Mouse (Mus musculus): ENCODE results near the gene A030005K14Rik.

A030005K14Rik gene

DNA sequence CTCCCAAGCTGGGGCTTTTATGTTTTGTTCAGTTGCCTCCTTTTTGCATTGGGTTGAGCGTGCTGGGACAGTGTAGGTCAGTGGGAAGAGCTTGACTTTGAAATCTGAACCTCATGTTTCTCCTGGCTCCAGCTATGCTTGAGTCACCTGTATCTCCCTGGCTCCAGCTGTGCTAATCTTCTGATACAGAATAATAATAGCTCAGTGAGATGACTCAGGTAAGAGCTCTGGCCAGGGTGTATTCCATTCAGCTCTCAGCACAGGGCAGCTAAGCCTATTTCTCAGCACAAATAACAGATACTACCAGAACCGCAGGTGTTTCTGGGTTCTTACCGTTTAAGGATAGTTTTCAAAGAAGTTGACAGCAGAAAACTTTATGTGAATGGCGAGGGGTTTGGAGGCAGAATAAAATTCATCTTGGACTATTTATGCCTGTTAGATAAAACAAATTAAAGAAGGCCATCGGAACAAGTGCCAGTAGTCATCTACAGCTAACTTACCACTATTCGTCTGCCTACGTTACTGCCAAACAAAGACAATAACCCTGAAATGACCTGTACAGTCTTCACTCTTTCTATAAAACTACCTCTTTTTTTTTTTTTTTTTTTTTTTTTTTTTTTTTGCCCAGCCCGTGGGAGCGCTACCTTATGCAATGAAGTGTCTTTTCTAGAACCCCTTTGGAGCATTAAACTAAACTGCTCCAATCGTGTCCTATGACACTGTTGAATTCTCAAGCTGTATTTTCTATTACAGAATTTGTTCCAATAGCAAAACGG, 22.1 kb downstream of the A030005K14Rik start:
- DNase-seq (ENCODE audit: low spot score in 2 of 2), result no peak

GRCm38 (mm10) chr1:83034509-83034908, 24.7 kb downstream of the A030005K14Rik start:
- DNase-seq (ENCODE audit: low spot score in 2 of 2), result no peak

- DNase-seq (ENCODE audit: low spot score in 2 of 2), result no peak
Measured at GRCm38 (mm10) chr1:83032508-83032907, 26.7 kb downstream of the A030005K14Rik start.

GRCm38 (mm10) chr1:83031950-83032349, 27.2 kb downstream of the A030005K14Rik start:
- DNase-seq (ENCODE audit: low spot score in 2 of 2), result no peak

DNA sequence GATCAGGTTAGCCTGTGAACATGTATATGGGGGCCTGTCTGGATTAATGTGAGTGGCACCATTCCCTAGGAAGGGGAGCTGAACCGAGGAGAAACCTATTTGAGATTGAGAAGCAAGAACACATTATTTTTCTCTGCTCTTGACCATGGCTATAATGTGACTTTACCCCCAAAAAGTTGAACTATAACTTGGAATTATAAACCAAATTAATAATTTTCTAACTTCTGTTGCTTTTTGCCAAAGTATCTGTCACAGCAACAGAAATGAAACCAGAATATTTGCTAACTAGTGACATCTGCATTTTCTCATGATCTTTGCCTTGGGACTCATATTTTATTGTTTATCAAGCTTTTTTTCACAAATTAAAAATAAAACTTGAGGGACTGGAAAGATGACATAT, 42.6 kb downstream of the A030005K14Rik start:
- no peak for DNase-seq (ENCODE audit: low spot score in 2 of 2)

GRCm38 (mm10) chr1:83015329-83015879, 43.8 kb downstream of the A030005K14Rik start:
- no peak for DNase-seq (ENCODE audit: low spot score in 2 of 2)

DNA sequence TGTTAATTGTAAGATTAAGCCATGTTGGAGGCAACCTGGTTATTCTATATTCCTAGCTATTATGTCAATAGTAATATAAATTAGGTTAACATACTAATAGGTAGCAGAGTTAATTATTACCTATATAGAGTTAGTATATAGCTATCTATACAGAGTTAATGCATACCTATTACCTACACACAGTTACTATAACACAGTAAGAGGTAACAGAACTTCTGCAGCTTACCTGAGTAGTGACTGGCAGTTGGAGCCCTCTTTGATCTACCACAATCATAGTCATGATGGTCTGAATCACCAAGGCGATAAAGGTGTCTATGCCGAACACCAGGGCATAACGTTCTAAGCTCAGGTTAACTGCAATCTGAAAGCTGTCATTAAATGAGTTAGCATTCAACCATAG, 44.7 kb downstream of the A030005K14Rik start:
- DNase-seq (ENCODE audit: low spot score in 2 of 2), result no peak

All from heart, adult 9 months (tissue).